Mouse (Mus musculus) testis, adult 2 months (tissue): ENCODE measurements around the gene Tenm4.

Source experiments
- CTCF ChIP-seq: fragments of 200-500 bp; IDR thresholded peaks from 2 replicates; pipeline ENCODE4 v1.5.1; 2012; ENCODE audit warnings: low read depth, mild to moderate bottlenecking, inconsistent platforms, low read length, moderate library complexity; ENCODE audit not compliant: control insufficient read depth, insufficient read depth, insufficient replicate concordance
- POLR2A ChIP-seq: fragments of 200-500 bp; IDR thresholded peaks from 2 replicates; pipeline ENCODE4 v1.6.1; 2012; ENCODE audit warnings: low read depth, mild to moderate bottlenecking, inconsistent platforms, low read length, moderate library complexity; ENCODE audit not compliant: control insufficient read depth

DNA sequence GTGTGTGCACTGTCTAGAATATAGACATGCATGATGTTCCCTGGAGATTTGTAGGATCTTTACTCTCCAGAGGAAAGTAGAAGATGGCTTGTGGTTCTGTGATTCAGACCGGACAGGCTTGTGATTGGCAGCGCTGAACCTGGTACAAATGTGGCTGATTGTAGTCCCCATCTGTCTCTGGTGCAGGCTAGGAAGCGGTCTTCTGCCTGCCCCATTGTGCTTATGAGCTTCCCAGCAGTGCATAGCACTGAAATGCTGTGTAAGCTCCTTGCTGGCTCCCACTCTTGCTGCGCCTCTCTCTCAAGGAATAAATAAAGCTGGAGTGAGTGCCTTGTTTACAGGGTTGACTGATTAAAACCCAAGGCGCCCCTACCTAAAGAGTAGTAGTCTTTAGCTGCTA lies 49.6 kb downstream of the Tenm4 start:
- TF ChIP-seq POLR2A = no peak
- TF ChIP-seq CTCF = no peak
